Mouse (Mus musculus) thymus, adult 2 months (tissue): ENCODE results near the gene Hjurp.

Experiments used
- CTCF ChIP-seq: fragments of 200-500 bp; IDR thresholded peaks from 2 replicates; pipeline ENCODE4 v1.5.1; 2012; ENCODE audit warnings: mild to moderate bottlenecking, control low read depth, low read length, moderate library complexity, borderline replicate concordance; ENCODE audit not compliant: control insufficient read depth, poor library complexity, insufficient read depth; ENCODE audit errors: extremely low read depth
- POLR2A ChIP-seq: fragments of 200-500 bp; IDR thresholded peaks from 2 replicates; pipeline ENCODE4 v1.6.1; 2012; ENCODE audit warnings: mild to moderate bottlenecking, low read length, control low read depth, moderate library complexity; ENCODE audit not compliant: control insufficient read depth, poor library complexity, insufficient read depth; ENCODE audit errors: extremely low read depth

- TF ChIP-seq CTCF (no peak), POLR2A (no peak)
These were observed 36.9 kb downstream of the Hjurp start for GRCm38 (mm10) chr1:88240579-88240978.
